Mouse (Mus musculus): ENCODE data around the gene Fnbp1. TPM values are rescaled to one million over a fixed set of nuclear protein-coding genes. Genes with fewer than 3 reads are reported as not detected.

Fnbp1 gene
- polyA plus RNA-seq, 1 experiment = 23.9 TPM

DNA sequence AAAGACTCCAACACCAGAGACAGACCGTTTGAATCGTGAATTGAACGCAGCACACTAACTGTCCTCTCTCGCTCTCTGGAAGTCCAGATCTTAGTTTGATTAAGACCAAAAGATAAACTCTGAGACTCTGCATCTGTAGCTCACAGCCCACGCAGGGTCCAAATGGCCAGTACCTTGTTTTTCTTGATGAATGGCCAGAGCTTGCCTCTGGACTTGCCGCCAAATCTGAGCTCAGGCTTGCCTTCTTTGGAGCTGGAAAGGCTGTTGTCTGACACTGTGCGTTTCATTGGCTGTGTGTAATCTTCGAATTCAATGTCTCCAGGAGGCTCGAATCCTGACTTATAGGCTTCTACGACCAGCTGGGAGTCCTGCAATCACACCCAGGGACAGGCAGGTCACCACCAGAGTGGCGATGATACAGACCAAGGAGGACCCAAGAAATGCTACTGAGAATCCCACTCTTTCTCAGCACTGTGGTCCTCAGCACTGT, 87.9 kb downstream of the Fnbp1 start:
- H3K27me3 ChIP-seq (replicated peaks; ENCODE audit: control insufficient read depth, insufficient read depth, low read length) = no peaks in the 10 kb centered on the region
- no peaks in the 10 kb centered on the region for H3K4me1 ChIP-seq (ENCODE audit: control insufficient read depth, insufficient read depth, low read length)
- H3K4me3 ChIP-seq (ENCODE audit: insufficient read depth, low read depth, low read length) = no peak overlapping the region
- TF ChIP-seq POLR2A (IDR thresholded peaks at IDR 0.05; ENCODE audit: low read depth, low read length) (no peak), CTCF (conservative IDR thresholded peaks at IDR 0.05; ENCODE audit: insufficient read depth, insufficient read length, low read depth, low read length) (no peak)
- peak; percentile 34 for DNase-seq
- peaks cover 1% of the 10 kb centered on the region; the same call in 1 of the 2 replicates for H3K36me3 ChIP-seq (ENCODE audit: control insufficient read depth, insufficient read depth, low read length)
- WGBS = 80% methylated on average over 11 of the region's 11 CpGs
- peak overlapping the region; percentile 31; the same call in 1 of the 2 replicates for H3K27ac ChIP-seq (ENCODE audit: insufficient read depth, low read depth, low read length)

DNA sequence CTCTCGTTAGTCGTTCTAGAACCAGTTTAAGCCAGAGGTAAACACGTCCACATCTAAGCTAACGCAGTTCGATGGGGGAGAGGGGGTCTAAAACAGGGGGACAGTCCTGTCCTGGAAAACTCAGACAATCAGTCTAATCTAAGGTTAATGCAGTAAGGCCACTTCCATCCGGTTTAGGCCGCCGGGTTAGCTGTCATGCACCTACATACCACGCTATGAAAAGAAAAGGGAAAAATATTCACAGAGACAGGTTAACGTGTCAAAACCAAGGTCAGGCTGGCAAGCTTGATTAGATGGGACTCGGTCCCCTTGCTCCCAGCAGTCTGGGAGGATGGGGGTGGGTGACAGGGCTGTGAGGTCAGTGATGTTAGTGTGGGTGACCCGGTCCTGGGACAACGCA, 88.4 kb downstream of the Fnbp1 start:
- H3K27ac ChIP-seq (ENCODE audit: insufficient read depth, low read depth, low read length) = peak overlapping the region; percentile 31; the same call in 1 of the 2 replicates
- no peaks in the 10 kb centered on the region for H3K4me1 ChIP-seq (ENCODE audit: control insufficient read depth, insufficient read depth, low read length)
- no peak overlapping the region for H3K4me3 ChIP-seq (ENCODE audit: insufficient read depth, low read depth, low read length)
- TF ChIP-seq POLR2A (IDR thresholded peaks at IDR 0.05; ENCODE audit: low read depth, low read length) = no peak
- TF ChIP-seq CTCF (conservative IDR thresholded peaks at IDR 0.05; ENCODE audit: insufficient read depth, insufficient read length, low read depth, low read length) = no peak
- no peak for DNase-seq
- peaks cover 1% of the 10 kb centered on the region; the same call in 1 of the 2 replicates for H3K36me3 ChIP-seq (ENCODE audit: control insufficient read depth, insufficient read depth, low read length)
- WGBS = 84% methylated on average over 13 of the region's 13 CpGs
- no peaks in the 10 kb centered on the region for H3K27me3 ChIP-seq (replicated peaks; ENCODE audit: control insufficient read depth, insufficient read depth, low read length)

DNA sequence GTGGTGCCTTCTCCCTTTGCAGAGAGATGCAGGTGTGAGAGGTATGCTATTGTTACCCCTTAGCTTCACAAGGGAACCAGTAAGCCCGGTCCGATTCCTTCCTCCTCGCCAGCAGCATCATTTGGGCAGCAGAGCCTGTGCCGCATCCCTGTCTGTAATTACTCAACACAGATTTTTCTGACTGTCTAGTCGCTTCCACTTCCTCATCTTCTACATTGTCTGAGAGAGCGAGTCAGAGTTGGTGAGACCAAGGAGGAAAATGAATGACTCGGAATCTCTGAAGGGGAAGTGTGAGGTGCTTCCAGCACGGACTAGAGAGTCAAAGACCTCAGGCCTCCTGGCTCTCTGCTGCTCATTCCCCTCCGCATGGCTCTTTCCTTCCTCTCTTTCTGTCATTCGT, 89.4 kb downstream of the Fnbp1 start:
- H3K4me1 ChIP-seq (ENCODE audit: control insufficient read depth, insufficient read depth, low read length) = no peaks in the 10 kb centered on the region
- H3K36me3 ChIP-seq (ENCODE audit: control insufficient read depth, insufficient read depth, low read length) = peaks cover 1% of the 10 kb centered on the region; the same call in 1 of the 2 replicates
- peak; percentile 30 for DNase-seq
- 83% methylated on average over 10 of the region's 10 CpGs for WGBS
- no peak for TF ChIP-seq POLR2A (IDR thresholded peaks at IDR 0.05; ENCODE audit: low read depth, low read length)
- no peak overlapping the region for H3K4me3 ChIP-seq (ENCODE audit: insufficient read depth, low read depth, low read length)
- H3K27ac ChIP-seq (ENCODE audit: insufficient read depth, low read depth, low read length) = no peak overlapping the region
- no peaks in the 10 kb centered on the region for H3K27me3 ChIP-seq (replicated peaks; ENCODE audit: control insufficient read depth, insufficient read depth, low read length)

DNA sequence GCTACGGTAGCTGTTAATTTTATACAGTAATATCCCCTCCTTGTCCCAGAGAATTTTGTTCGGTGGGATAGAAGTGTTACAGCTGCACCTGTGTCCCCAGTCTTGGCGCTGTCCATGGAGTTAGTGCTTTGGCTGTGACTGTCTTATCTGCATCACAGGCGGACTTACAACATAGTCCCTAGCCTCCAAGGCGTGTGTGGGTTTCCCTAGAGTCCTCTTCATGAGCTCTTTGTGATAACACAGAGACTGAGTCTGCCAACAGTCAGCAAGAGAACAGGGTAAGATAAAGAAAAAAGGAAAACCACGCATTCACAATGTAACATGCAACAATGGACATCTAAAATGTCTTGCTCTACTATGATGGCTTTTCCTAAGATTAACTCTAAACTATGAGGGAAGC, 93.8 kb downstream of the Fnbp1 start:
- Histone ChIP-seq H3K36me3 (ENCODE audit: control insufficient read depth, insufficient read depth, low read length) (no peaks in the 10 kb centered on the region), H3K27ac (ENCODE audit: insufficient read depth, low read depth, low read length) (no peak overlapping the region), H3K4me3 (ENCODE audit: insufficient read depth, low read depth, low read length) (no peak overlapping the region), H3K4me1 (ENCODE audit: control insufficient read depth, insufficient read depth, low read length) (peaks cover 6% of the 10 kb centered on the region; the same call in 1 of the 2 replicates), H3K27me3 (replicated peaks; ENCODE audit: control insufficient read depth, insufficient read depth, low read length) (no peaks in the 10 kb centered on the region)
- 93% methylated on average over 6 of the region's 6 CpGs for WGBS
- DNase-seq = no peak
- TF ChIP-seq CTCF (conservative IDR thresholded peaks at IDR 0.05; ENCODE audit: insufficient read depth, insufficient read length, low read depth, low read length) (no peak), POLR2A (IDR thresholded peaks at IDR 0.05; ENCODE audit: low read depth, low read length) (no peak)

DNA sequence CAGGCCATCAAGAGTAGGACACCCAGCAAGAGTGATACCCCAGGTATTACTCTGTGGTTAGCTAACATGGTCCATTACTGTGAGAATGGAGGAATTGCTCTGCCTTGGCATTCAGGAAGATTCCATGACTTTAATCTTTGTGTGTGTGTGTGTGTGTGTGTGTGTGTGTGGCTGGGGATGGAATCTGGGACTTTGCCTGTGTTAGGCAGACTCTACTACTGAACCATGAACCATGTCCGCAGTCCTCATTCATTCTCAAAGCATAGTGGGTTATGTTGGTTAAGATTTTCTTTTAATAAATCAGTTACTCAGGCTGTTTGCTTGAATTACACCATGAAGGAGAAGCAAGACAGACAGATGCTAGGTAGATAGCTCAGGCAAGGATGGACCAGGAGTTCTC, 98.0 kb downstream of the Fnbp1 start:
- Histone ChIP-seq H3K4me3 (ENCODE audit: insufficient read depth, low read depth, low read length) (no peak overlapping the region), H3K27me3 (replicated peaks; ENCODE audit: control insufficient read depth, insufficient read depth, low read length) (no peaks in the 10 kb centered on the region), H3K27ac (ENCODE audit: insufficient read depth, low read depth, low read length) (peak overlapping the region; percentile 46; the same call in 1 of the 2 replicates), H3K4me1 (ENCODE audit: control insufficient read depth, insufficient read depth, low read length) (peaks cover 6% of the 10 kb centered on the region; the same call in 1 of the 2 replicates), H3K36me3 (ENCODE audit: control insufficient read depth, insufficient read depth, low read length) (no peaks in the 10 kb centered on the region)
- WGBS = 63% methylated on average over 1 of the region's 1 CpGs
- TF ChIP-seq CTCF (conservative IDR thresholded peaks at IDR 0.05; ENCODE audit: insufficient read depth, insufficient read length, low read depth, low read length) = no peak
- TF ChIP-seq POLR2A (IDR thresholded peaks at IDR 0.05; ENCODE audit: low read depth, low read length) = no peak
- peak; percentile 79 for DNase-seq

DNA sequence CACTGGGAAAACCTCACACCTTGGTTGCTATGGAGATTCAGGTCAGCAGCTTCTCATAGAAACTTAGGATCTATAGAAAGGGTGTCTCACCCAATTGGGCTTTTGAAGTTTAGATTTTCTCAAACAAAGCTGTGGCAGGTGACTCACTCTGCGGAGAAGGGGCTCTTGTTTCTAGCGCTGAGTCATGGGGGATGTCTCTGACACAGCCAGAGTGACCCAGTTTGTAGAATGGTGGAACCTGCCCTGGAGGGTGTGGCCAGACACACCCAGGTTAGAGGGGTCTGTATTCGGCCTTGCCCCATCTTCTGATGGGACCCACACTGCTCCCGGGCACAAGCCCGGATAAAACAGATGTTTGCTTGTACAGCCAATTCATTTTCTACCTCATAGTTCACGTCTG, 98.9 kb downstream of the Fnbp1 start:
- TF ChIP-seq CTCF (conservative IDR thresholded peaks at IDR 0.05; ENCODE audit: insufficient read depth, insufficient read length, low read depth, low read length) (no peak), POLR2A (IDR thresholded peaks at IDR 0.05; ENCODE audit: low read depth, low read length) (no peak)
- H3K27me3 ChIP-seq (replicated peaks; ENCODE audit: control insufficient read depth, insufficient read depth, low read length) = no peaks in the 10 kb centered on the region
- WGBS = 93% methylated on average over 6 of the region's 6 CpGs
- no peaks in the 10 kb centered on the region; the same call in 1 of the 2 replicates for H3K36me3 ChIP-seq (ENCODE audit: control insufficient read depth, insufficient read depth, low read length)
- H3K4me1 ChIP-seq (ENCODE audit: control insufficient read depth, insufficient read depth, low read length) = peaks cover 6% of the 10 kb centered on the region; the same call in 1 of the 2 replicates
- no peak overlapping the region for H3K4me3 ChIP-seq (ENCODE audit: insufficient read depth, low read depth, low read length)
- no peak overlapping the region for H3K27ac ChIP-seq (ENCODE audit: insufficient read depth, low read depth, low read length)
- no peak for DNase-seq

DNA sequence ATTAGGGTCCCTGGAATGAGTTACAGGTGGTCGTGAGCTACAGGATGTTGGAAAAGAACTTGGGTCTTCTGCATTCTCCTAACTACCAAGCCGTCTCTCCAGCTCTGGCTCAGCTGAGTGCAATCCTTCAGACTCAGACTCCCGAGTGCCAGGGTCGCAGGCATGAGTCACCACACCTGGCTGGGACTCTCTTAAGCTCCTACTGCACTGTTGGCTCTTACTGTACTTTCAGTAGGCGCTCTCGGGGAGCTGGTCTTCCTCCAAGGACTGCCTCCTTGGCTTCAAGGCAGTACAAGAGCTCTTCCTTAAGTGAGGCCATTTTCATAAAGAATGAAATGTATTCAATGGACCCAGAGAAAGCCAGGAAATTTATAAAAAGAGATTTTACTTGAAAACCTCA, 100.4 kb downstream of the Fnbp1 start:
- 71% methylated on average over 6 of the region's 6 CpGs for WGBS
- TF ChIP-seq POLR2A (IDR thresholded peaks at IDR 0.05; ENCODE audit: low read depth, low read length) = no peak
- no peak for TF ChIP-seq CTCF (conservative IDR thresholded peaks at IDR 0.05; ENCODE audit: insufficient read depth, insufficient read length, low read depth, low read length)

More for the DNA sequence above, 100.4 kb downstream of the Fnbp1 start:
- Histone ChIP-seq H3K4me3 (ENCODE audit: insufficient read depth, low read depth, low read length) (no peak overlapping the region), H3K36me3 (ENCODE audit: control insufficient read depth, insufficient read depth, low read length) (no peaks in the 10 kb centered on the region; the same call in 1 of the 2 replicates), H3K27me3 (replicated peaks; ENCODE audit: control insufficient read depth, insufficient read depth, low read length) (no peaks in the 10 kb centered on the region), H3K27ac (ENCODE audit: insufficient read depth, low read depth, low read length) (no peak overlapping the region), H3K4me1 (ENCODE audit: control insufficient read depth, insufficient read depth, low read length) (peaks cover 6% of the 10 kb centered on the region; the same call in 1 of the 2 replicates)
- no peak for DNase-seq
